Mouse (Mus musculus): ENCODE measurements at regions not wholly inside any gene's neighbourhood (a gene's known extent, or its start where the extent isn't known, plus 50 kb on each side); places are given as distances from the start of the nearest gene placed in this dataset.

DNA sequence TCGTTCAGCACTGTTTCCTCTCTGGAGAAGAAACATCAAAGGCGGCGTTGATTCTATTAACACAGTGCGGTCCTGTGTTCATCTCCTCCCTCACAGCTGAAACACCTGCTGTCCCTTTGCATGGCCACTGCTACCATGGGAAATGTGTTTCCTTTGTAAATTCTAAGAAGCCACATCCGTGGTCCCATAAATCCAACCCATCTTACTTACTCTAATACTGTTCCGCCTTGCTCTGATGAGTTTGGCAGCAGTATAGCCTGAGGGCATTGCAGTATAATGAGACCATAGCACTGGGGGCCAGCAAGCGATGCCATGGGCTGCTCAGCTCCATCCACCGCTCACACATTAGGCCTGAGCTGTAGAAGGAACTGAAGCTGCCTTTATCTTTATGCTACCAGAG lies 290.6 kb downstream of the Atp23 start:
- TF ChIP-seq GATA1 (IDR thresholded peaks at IDR 0.05; ENCODE audit: borderline replicate concordance, low read length) (no peak), FLI1 (IDR thresholded peaks at IDR 0.05; ENCODE audit: low read length) (no peak)
- H3K4me3 ChIP-seq (replicated peaks): no peak overlapping the region
- H3K27me3 ChIP-seq (replicated peaks): no peaks in the 10 kb centered on the region
- peaks cover 33% of the 10 kb centered on the region for H3K9me3 ChIP-seq
- H3K4me1 ChIP-seq: no peaks in the 10 kb centered on the region
- no peaks in the 10 kb centered on the region for H3K36me3 ChIP-seq (replicated peaks; ENCODE audit: low read length)

DNA sequence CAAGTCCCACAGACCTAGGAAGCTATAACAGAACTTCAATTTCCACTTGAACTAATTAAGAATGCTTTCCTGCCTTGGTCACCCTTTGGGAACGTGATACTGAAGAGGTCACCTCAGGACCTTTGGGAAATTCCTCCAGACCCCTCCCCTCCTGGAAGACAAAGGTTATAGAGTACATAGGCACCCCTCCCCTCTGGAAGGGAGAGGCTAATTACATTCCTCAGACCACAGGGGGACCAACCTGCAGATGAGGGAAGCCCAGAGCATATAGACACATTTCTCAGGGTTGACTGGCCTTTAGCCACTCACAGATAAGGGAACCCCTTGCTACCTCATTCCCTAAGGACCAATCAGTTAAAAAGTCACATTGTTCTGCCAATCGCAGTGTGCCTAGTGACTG lies 301.5 kb downstream of the Atp23 start:
- no peaks in the 10 kb centered on the region for H3K4me1 ChIP-seq
- no peak overlapping the region for H3K4me3 ChIP-seq (replicated peaks)
- no peaks in the 10 kb centered on the region for H3K27me3 ChIP-seq (replicated peaks)
- H3K9me3 ChIP-seq: peaks cover 54% of the 10 kb centered on the region
- no peaks in the 10 kb centered on the region for H3K36me3 ChIP-seq (replicated peaks; ENCODE audit: low read length)
- TF ChIP-seq FLI1 (IDR thresholded peaks at IDR 0.05; ENCODE audit: low read length) (no peak), GATA1 (IDR thresholded peaks at IDR 0.05; ENCODE audit: borderline replicate concordance, low read length) (no peak)

DNA sequence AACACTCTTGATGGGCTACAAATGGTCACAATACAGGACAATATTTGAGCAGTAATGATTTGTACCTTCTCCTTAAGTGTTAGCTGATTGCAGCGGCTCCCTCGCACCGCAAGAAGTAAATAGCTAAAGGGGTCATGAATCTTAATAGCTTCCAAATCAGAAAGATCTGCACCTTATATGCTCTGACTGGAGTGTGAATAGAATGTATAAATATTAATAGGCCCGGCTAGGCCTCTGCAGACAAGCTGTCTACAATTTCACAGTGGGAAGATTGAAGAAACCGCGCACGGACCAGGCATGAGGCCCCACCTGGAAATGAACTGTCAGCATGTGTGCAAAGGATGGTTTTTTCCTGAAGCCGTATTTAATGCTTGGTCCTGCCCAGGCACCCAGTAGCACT lies 333.0 kb downstream of the Atp23 start:
- no peak for TF ChIP-seq FLI1 (IDR thresholded peaks at IDR 0.05; ENCODE audit: low read length)
- TF ChIP-seq GATA1 (IDR thresholded peaks at IDR 0.05; ENCODE audit: borderline replicate concordance, low read length): no peak
- Histone ChIP-seq H3K27me3 (replicated peaks) (no peaks in the 10 kb centered on the region), H3K9me3 (peaks cover 39% of the 10 kb centered on the region), H3K36me3 (replicated peaks; ENCODE audit: low read length) (no peaks in the 10 kb centered on the region), H3K4me3 (replicated peaks) (no peak overlapping the region), H3K4me1 (no peaks in the 10 kb centered on the region)

- Histone ChIP-seq H3K4me1 (no peaks in the 10 kb centered on the region), H3K27me3 (replicated peaks) (no peaks in the 10 kb centered on the region), H3K9me3 (peaks cover 23% of the 10 kb centered on the region), H3K36me3 (replicated peaks; ENCODE audit: low read length) (no peaks in the 10 kb centered on the region), H3K4me3 (replicated peaks) (no peak overlapping the region)
- TF ChIP-seq FLI1 (IDR thresholded peaks at IDR 0.05; ENCODE audit: low read length): no peak
Measured at GRCm38 (mm10) chr10:126565326-126565725, 335.8 kb downstream of the Atp23 start.

DNA sequence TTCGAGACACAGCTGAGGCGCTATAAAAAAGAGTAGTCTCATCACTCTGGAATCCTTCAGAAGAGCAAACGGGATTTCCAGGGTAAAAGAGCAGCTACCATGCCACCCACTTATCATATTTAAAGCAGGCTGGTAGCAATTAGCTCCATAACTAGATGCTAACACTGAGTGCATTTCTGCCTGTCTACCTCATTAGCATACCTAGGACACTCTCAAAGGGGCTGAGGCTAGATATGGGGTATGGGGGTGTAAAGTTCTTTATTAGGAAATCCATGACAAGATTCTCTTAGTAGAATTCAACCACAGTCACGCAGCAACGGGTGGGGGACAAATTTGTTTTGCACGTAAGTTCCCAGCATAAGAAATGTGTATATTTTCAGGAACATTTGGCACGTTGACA lies 346.1 kb downstream of the Atp23 start:
- Histone ChIP-seq H3K27me3 (replicated peaks) (no peaks in the 10 kb centered on the region), H3K36me3 (replicated peaks; ENCODE audit: low read length) (no peaks in the 10 kb centered on the region), H3K4me1 (no peaks in the 10 kb centered on the region), H3K9me3 (peaks cover 45% of the 10 kb centered on the region), H3K4me3 (replicated peaks) (no peak overlapping the region)
- TF ChIP-seq FLI1 (IDR thresholded peaks at IDR 0.05; ENCODE audit: low read length) (no peak), GATA1 (IDR thresholded peaks at IDR 0.05; ENCODE audit: borderline replicate concordance, low read length) (no peak)

DNA sequence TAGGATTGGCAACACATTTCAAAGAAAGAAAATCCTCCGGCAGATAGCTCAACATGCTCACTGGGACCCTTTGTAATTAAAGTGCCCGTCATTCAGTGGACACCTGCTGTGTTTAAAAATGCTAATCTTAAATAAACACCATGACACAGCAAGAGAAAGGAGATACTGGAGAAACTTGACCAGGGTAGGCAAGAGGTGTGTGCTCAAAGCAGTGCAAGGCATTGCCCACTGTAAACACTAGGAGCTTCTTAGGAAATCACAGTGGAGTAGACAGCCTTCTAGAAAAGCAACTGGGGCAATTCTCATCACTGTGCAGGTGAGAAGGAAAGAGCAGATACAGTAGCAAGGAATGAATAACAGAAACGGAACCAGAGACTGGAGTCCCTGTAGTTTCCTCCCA lies 369.2 kb downstream of the Atp23 start:
- Histone ChIP-seq H3K4me3 (replicated peaks) (no peak overlapping the region), H3K36me3 (replicated peaks; ENCODE audit: low read length) (no peaks in the 10 kb centered on the region), H3K9me3 (peaks cover 4% of the 10 kb centered on the region; the same call in 1 of the 2 replicates), H3K27me3 (replicated peaks) (no peaks in the 10 kb centered on the region), H3K4me1 (no peaks in the 10 kb centered on the region)
- no peak for TF ChIP-seq GATA1 (IDR thresholded peaks at IDR 0.05; ENCODE audit: borderline replicate concordance, low read length)
- TF ChIP-seq FLI1 (IDR thresholded peaks at IDR 0.05; ENCODE audit: low read length): no peak

DNA sequence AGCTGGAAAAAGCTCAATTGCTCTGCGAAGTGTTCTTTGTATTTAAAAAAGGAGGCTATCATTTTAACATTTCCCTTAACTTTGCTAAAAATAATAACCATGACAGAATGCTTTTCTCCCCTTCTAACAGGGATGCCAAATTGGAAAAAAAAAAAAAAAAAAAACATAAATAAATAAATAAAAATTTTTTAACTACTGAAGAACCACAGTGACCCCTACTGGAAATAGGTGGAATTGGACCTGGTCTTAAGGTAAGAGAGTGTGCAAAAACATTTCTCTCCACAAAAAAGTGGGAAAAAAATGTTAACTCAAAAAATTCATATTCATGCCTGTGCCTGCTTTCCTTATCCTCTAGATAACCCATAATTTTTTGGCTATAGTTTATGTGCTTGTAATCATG lies 369.8 kb downstream of the Atp23 start:
- no peaks in the 10 kb centered on the region for H3K27me3 ChIP-seq (replicated peaks)
- TF ChIP-seq GATA1 (IDR thresholded peaks at IDR 0.05; ENCODE audit: borderline replicate concordance, low read length): no peak
- TF ChIP-seq FLI1 (IDR thresholded peaks at IDR 0.05; ENCODE audit: low read length): no peak
- no peak overlapping the region for H3K4me3 ChIP-seq (replicated peaks)
- H3K9me3 ChIP-seq: no peaks in the 10 kb centered on the region
- H3K36me3 ChIP-seq (replicated peaks; ENCODE audit: low read length): no peaks in the 10 kb centered on the region
- no peaks in the 10 kb centered on the region for H3K4me1 ChIP-seq

- Histone ChIP-seq H3K4me3 (replicated peaks) (no peak overlapping the region), H3K9me3 (peaks cover 7% of the 10 kb centered on the region), H3K27me3 (replicated peaks) (no peaks in the 10 kb centered on the region), H3K4me1 (no peaks in the 10 kb centered on the region), H3K36me3 (replicated peaks; ENCODE audit: low read length) (no peaks in the 10 kb centered on the region)
- TF ChIP-seq GATA1 (IDR thresholded peaks at IDR 0.05; ENCODE audit: borderline replicate concordance, low read length): no peak
- TF ChIP-seq FLI1 (IDR thresholded peaks at IDR 0.05; ENCODE audit: low read length): no peak
Measured at GRCm38 (mm10) chr10:126528801-126529200, 372.4 kb downstream of the Atp23 start.

DNA sequence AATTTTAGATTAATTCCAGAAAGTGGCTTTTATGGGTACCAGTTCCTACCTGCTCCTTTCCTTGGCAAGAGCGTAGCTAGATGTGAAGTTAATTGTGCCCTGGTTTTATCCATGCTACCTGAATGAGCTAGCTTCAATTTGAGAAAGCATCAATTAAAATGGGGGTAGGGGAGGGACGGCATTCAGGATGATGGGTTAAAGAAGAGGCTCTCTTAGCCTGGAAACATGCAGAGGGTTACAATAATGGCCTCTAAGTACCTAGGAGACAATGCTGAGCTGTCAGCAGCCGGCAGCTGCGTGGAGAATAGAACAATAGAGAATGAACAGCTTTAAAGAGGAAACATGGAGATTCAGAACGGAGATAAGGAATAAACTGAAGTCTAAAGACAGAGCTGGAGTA lies 375.0 kb downstream of the Atp23 start:
- TF ChIP-seq GATA1 (IDR thresholded peaks at IDR 0.05; ENCODE audit: borderline replicate concordance, low read length) (no peak), FLI1 (IDR thresholded peaks at IDR 0.05; ENCODE audit: low read length) (no peak)
- Histone ChIP-seq H3K9me3 (peaks cover 9% of the 10 kb centered on the region), H3K4me1 (no peaks in the 10 kb centered on the region), H3K4me3 (replicated peaks) (no peak overlapping the region), H3K36me3 (replicated peaks; ENCODE audit: low read length) (no peaks in the 10 kb centered on the region), H3K27me3 (replicated peaks) (no peaks in the 10 kb centered on the region)

- peaks cover 15% of the 10 kb centered on the region for H3K9me3 ChIP-seq
- H3K4me1 ChIP-seq: no peaks in the 10 kb centered on the region
- no peaks in the 10 kb centered on the region for H3K36me3 ChIP-seq (replicated peaks; ENCODE audit: low read length)
- H3K4me3 ChIP-seq (replicated peaks): no peak overlapping the region
- H3K27me3 ChIP-seq (replicated peaks): no peaks in the 10 kb centered on the region
- TF ChIP-seq GATA1 (IDR thresholded peaks at IDR 0.05; ENCODE audit: borderline replicate concordance, low read length) (no peak), FLI1 (IDR thresholded peaks at IDR 0.05; ENCODE audit: low read length) (no peak)
Measured at GRCm38 (mm10) chr10:126521836-126522815, 379.0 kb downstream of the Atp23 start.

Measured in megakaryocyte, embryonic 14.5 days (primary cell).